Mouse (Mus musculus): ENCODE data around the gene Srsf4. TPM values are rescaled to one million over a fixed set of nuclear protein-coding genes. Genes with fewer than 3 reads are reported as not detected.

Gene Srsf4
- total and polyA plus RNA-seq, 3 experiments: 53.7 to 163 TPM; not detected in 1

GRCm38 (mm10) chr4:131890692-131891091 is 17.3 kb downstream of the Srsf4 start:
- TF ChIP-seq MXI1 (IDR thresholded peaks at IDR 0.05; ENCODE audit: low read depth, low read length) (no peak), TBP (IDR thresholded peaks at IDR 0.05; ENCODE audit: low read depth, low read length) (no peak), POLR2A (IDR thresholded peaks at IDR 0.05; ENCODE audit: control insufficient read depth in 1 of 2, insufficient read depth in 1 of 2, low read depth in 1 of 2, low read length in 2 of 2, poor library complexity in 1 of 2) (no peak), POLR2AphosphoS2 (IDR thresholded peaks at IDR 0.05; ENCODE audit: low read length) (no peak), KAT2A (conservative IDR thresholded peaks at IDR 0.05; ENCODE audit: low read depth, low read length) (no peak), MAX (IDR thresholded peaks at IDR 0.05; ENCODE audit: low read length) (no peak), GATA1 (IDR thresholded peaks at IDR 0.05; ENCODE audit: low read depth, low read length) (no peak), E2F4 (IDR thresholded peaks at IDR 0.05; ENCODE audit: borderline replicate concordance, low read depth, low read length) (no peak), TAL1 (IDR thresholded peaks at IDR 0.05; ENCODE audit: low read length) (no peak), BHLHE40 (IDR thresholded peaks at IDR 0.05; ENCODE audit: borderline replicate concordance, low read depth, low read length) (no peak), MAZ (IDR thresholded peaks at IDR 0.05; ENCODE audit: low read depth, low read length) (no peak), MYB (IDR thresholded peaks at IDR 0.05; ENCODE audit: low read depth, low read length) (no peak), GABPA (IDR thresholded peaks at IDR 0.05; ENCODE audit: low read depth, low read length) (no peak), ZNF384 (IDR thresholded peaks at IDR 0.05; ENCODE audit: low read depth, low read length) (no peak)
- no peak for DNase-seq (ENCODE audit: low read depth, low spot score)
- no peak overlapping the region for H3K4me3 ChIP-seq (ENCODE audit: control insufficient read depth in 1 of 2, insufficient read depth in 1 of 2, low read depth in 2 of 2, low read length in 2 of 2)
- H3K27me3 ChIP-seq (ENCODE audit: control insufficient read depth in 1 of 2, insufficient read depth in 2 of 2, low read length in 2 of 2): no peaks in the 10 kb centered on the region
- peaks cover 0 to 54% of the 10 kb centered on the region in 2 experiments; a peak in 2 of 4 replicates for H3K36me3 ChIP-seq (ENCODE audit: control insufficient read depth in 1 of 2, insufficient read depth in 2 of 2, low read length in 2 of 2)
- no peak overlapping the region for H3K9ac ChIP-seq (ENCODE audit: control insufficient read depth, low read depth, low read length, poor library complexity, severe bottlenecking)
- no peak overlapping the region for H3K27ac ChIP-seq (ENCODE audit: control insufficient read depth, low read depth, low read length)
- peaks cover 22% of the 10 kb centered on the region; the same call in 1 of the 2 replicates for H3K79me2 ChIP-seq (ENCODE audit: control insufficient read depth, insufficient read depth, low read length, poor library complexity)
- H3K9me3 ChIP-seq (replicated peaks; ENCODE audit: insufficient read depth, low read length): no peaks in the 10 kb centered on the region
- H3K4me1 ChIP-seq (ENCODE audit: control insufficient read depth in 1 of 2, insufficient read depth in 2 of 2, low read length in 2 of 2): no peaks in the 10 kb centered on the region

DNA sequence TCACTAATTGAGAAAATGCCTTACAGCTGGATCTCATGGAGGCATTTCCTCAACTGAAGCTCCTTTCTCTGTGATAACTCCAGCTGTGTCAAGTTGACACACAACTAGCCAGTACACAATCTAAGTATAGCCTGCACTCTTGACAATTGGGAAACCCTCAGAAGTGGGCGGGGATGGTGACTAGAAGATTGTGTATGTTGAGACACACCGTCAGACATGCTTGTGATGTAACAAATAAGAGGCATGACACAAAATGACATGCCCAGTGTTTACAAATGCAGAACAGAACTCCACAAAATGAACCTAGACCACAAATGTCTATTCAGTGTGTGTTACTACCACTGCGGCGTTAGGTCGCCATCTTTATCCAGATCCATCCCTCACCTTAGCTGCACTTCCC is 23.7 kb downstream of the Srsf4 start:
- no peak overlapping the region for H3K4me3 ChIP-seq (ENCODE audit: control insufficient read depth in 1 of 2, insufficient read depth in 1 of 2, low read depth in 2 of 2, low read length in 2 of 2)
- H3K27ac ChIP-seq (ENCODE audit: control insufficient read depth, low read depth, low read length): no peak overlapping the region
- H3K9ac ChIP-seq (ENCODE audit: control insufficient read depth, low read depth, low read length, poor library complexity, severe bottlenecking): no peak overlapping the region
- 0 out of 2 replicates have a peak, but pooled peaks cover 2% of the 10 kb centered on the region for H3K79me2 ChIP-seq (ENCODE audit: control insufficient read depth, insufficient read depth, low read length, poor library complexity)
- peaks cover 0 to 29% of the 10 kb centered on the region in 2 experiments; a peak in 2 of 4 replicates for H3K36me3 ChIP-seq (ENCODE audit: control insufficient read depth in 1 of 2, insufficient read depth in 2 of 2, low read length in 2 of 2)
- DNase-seq (ENCODE audit: low read depth, low spot score): no peak
- H3K9me3 ChIP-seq (replicated peaks; ENCODE audit: insufficient read depth, low read length): no peaks in the 10 kb centered on the region
- H3K4me1 ChIP-seq (ENCODE audit: control insufficient read depth in 1 of 2, insufficient read depth in 2 of 2, low read length in 2 of 2): no peaks in the 10 kb centered on the region
- no peaks in the 10 kb centered on the region for H3K27me3 ChIP-seq (ENCODE audit: control insufficient read depth in 1 of 2, insufficient read depth in 2 of 2, low read length in 2 of 2)
- TF ChIP-seq TAL1 (IDR thresholded peaks at IDR 0.05; ENCODE audit: low read length) (no peak), CTCF (IDR thresholded peaks at IDR 0.05 in 2 of 3, conservative IDR thresholded peaks at IDR 0.05 in 1 of 3; ENCODE audit: control insufficient read depth in 1 of 3, insufficient read depth in 1 of 3, low read depth in 2 of 3, low read length in 3 of 3, poor library complexity in 1 of 3, severe bottlenecking in 1 of 3) (no peak), MAX (IDR thresholded peaks at IDR 0.05; ENCODE audit: low read length) (no peak), MYC (IDR thresholded peaks at IDR 0.05; ENCODE audit: low read depth, low read length) (no peak), HCFC1 (IDR thresholded peaks at IDR 0.05; ENCODE audit: low read depth, low read length) (no peak), RAD21 (IDR thresholded peaks at IDR 0.05; ENCODE audit: low read depth, low read length) (no peak), SIN3A (IDR thresholded peaks at IDR 0.05; ENCODE audit: low read length) (no peak), MXI1 (IDR thresholded peaks at IDR 0.05; ENCODE audit: low read depth, low read length) (no peak), NELFE (IDR thresholded peaks at IDR 0.05; ENCODE audit: low read depth, low read length) (no peak), ELF1 (IDR thresholded peaks at IDR 0.05; ENCODE audit: low read depth, low read length) (no peak), JUND (IDR thresholded peaks at IDR 0.05; ENCODE audit: low read depth, low read length) (no peak), POLR2AphosphoS5 (IDR thresholded peaks at IDR 0.05; ENCODE audit: borderline replicate concordance, low read depth, low read length) (no peak)
